Mouse (Mus musculus): ENCODE measurements around the gene Rxfp3.
A peak's percentile ranks its signal among the peaks of the same experiment; 100 is the strongest.
"Not testable (repeated sequence)": the region's sequence is repeated elsewhere in the genome, so short reads cannot be mapped to it uniquely, and the experiment has no call there.

Gene Rxfp3

DNA sequence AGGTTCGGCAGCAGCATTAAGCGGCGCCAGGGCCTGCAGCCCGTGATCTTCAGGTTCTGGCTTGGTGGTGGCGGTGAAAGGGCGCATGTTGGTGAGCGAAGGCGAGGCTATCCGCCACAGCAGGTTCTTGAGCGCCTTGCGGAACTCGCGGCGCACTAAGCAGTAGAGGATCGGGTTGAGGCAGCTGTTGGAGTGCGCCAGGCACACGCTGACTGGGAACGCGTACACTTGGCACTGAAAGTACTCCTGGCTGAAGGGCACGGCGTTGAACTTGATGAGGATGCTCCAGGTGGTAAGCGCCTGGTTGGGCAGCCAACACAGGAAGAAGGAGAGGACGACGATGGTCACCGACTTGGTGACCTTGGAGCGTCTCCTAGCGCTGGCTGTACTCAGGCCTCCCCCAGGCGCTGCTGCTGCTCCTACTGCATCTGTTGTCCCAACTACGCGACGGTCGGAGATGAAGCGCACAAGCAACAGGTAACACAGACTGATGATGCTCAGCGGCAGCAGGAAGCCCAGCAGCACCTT lies 1.8 kb downstream of the Rxfp3 start:
- peak; percentile 7 to 17 for DNase-seq (ENCODE audit: low spot score in 2 of 2)

DNA sequence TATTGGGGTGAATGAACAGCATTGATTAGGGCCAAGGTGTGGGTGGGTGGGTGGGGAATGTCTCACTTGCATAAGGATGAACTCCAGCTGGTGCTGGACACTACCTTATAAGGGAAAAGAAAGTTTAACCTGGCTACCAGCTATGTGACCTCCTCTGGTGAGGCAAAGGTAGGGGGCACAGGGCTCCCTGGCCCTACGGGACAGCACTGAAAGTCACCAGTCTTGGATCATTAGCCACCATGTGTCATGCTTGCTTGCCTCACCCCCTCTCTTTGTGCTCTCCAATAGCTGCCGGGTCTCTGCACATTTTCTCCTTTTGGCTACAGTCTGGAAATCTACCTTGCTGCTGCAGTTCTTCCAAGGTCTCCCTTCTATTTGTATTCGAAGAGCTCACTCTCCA lies 7.6 kb downstream of the Rxfp3 start:
- no peak for DNase-seq (ENCODE audit: low spot score in 2 of 2)

DNA sequence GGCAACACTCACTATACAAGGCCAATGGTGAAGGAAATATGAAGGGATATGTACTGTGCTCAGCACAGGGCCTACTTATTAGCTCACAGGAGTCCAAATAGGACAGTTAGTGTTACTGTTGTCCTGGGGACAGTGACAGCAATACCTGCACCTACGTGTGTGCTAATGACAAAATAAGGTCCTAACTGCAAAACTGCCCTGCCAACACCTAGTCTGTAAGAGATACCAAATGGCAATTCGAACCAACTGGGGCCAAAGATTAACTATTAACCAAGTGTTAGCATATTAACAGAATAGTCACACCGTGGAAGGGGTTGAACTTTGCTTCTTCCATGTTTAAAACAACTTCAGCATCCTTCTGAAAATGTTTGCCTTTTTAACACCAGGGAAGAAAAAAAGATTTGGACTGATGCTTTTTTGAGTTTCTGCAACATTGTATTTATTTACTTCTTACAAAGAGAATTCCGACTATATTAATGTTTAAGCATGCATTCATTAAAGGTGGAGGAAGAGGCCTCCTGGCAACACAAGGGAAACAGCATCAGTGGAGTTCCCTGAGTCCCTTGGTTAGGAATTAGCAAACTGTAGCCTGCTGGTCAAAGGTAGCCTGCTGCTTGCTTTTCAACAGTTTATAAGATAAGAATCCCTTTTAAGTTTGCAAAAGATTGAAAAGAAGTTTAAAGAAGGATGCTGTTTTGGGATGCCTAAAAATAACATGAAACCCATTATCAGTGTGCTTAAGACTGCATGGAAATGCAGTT lies 10.8 kb downstream of the Rxfp3 start:
- no peak for DNase-seq (ENCODE audit: low spot score in 2 of 2)

DNA sequence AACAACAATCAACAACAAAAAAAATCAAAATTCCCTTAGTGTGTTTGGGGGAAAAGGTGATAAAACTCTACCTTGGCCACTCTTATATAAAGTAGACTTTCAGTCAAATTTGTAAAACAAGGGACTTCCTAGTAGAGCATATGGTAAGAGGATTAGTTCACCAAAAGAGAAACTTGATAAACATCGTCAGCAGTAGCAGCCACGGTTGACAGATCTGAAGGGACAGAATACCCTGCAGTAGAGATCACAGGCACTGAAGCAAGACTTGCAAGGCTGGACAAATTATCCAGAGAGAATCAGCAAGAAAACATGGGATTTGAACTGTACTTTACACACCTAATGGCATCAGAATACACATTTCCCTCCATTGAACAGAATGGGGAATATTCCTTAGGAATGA lies 22.9 kb downstream of the Rxfp3 start:
- no peak for DNase-seq (ENCODE audit: low spot score in 2 of 2)

DNA sequence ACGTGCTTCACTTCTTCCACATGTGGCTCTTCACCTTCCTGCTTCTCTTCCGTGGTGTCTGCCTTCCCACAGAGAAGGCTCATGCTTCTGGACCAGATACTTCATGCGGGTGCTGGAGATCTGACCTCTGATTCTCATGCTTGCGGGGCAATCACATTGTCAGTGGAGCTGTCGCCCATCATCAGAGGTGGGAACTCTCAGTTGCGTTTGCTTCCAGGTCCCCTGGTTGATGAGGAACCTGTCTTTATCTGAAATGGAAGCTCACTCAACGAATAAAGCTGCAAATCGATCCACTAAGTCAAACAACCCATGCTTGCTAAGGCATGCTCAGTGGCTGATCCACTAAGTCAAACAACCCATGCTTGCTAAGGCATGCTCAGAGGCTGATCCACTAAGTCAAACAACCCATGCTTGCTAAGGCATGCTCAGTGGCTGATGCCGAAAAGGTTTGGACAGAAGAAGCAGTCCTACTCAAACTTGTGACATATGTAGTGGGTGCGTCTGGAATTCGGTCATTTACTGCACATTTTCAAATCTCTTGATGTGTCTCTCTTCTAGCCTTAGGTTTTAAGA lies 26.7 kb downstream of the Rxfp3 start:
- DNase-seq (ENCODE audit: low spot score in 2 of 2): no peak

DNA sequence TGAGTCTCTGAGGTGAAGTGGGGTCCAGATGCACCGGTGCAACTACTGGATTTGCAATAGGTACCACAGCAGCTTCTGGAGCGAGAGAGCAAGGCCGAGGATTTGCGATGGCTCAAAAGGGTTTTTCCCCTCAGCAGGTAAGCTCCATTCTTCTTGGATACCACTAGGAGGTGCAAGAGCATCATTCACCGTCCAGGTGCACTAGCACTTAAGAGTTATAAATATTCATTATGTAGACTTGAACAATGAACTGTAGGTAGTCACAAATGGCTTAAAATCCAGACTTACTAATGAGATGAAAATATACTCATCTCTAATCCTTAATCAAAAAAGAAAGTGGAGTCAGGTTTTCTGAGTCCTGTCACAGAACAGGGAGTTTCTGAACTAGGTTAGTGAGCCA lies 29.0 kb downstream of the Rxfp3 start:
- DNase-seq (ENCODE audit: low spot score in 2 of 2): peak in 1 of 2 experiments; percentile 22

DNA sequence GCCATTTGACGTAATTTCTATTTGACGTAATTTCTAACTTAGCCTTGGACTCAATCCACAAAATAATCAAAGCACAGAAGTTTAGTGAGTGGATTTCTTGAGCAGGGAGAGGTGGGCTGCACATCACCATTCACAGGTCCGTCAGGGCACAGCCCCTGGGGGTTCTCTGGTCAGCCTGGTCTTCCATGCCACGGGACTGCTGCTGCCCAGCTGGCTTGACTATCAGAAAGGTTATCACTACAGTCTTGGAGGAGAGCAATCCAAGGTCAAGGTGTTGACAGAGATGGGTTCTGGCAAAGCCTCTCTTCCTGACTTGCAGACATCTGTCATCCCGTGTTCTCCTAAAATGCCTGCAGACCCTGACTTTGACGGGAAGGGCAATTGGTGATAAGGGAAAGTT lies 33.1 kb downstream of the Rxfp3 start:
- DNase-seq (ENCODE audit: low spot score in 2 of 2): no peak

DNA sequence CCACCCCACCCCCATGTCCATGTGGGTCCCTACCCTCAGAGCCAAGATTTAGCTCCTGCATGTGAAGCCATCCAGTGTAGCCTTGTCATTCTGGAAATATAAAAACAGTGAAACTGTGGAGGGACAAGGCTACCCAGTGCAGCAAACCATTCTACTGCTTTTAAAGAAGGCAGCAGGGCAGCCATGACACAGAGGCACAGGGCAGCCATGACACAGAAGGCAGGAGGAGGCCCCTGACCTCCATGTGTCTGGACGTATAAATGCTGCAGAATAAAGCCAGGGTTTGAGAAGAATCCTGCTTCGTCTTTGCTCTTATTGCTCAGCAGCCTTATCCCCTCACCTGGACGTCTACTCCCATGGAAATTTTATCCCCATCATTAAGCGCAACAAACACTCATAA lies 34.0 kb downstream of the Rxfp3 start:
- DNase-seq (ENCODE audit: low spot score in 2 of 2): no peak

DNA sequence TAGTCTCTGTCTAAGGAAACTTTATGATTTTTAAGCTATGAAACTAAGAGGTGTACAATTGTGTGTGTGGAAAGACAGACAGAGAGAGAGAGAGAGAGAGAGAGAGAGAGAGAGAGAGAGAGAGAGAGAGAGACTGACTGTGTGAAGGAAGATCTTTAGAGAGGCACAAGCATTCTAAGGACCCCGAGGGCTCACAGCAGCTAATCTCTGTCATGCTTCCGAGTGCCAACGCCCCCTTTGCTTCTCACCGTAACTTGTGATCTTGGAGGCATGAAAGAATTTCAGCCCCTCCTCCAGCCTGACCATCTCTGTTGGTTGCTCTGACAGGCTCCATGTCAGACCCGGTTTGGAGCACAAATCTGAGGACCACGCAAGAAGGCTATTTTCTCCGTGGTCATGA lies 37.4 kb downstream of the Rxfp3 start, which contains the start of gene Slc45a2:
Slc45a2 (plus strand) TSS at position 301 of the 400 bp plus-strand sequence.
- no peak for DNase-seq (ENCODE audit: low spot score in 2 of 2)

DNA sequence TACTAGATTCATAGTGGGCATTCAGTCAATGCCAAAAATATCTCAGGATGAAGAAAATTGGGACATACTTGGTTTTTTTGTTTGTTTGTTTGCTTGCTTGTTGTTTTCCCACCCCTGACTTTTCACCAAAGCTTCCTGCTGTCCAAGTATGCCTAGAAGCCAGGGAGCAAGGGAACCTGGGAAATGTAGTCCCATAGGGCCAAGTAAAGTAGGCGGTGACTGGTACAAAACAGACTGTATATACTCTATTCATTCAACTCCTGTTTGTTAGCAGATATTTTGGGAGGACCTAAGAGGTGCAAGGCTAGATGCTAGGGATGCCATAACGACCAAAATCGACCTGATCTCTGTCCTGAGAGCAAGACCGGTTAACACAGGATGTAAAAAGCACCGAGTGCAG lies 38.0 kb downstream of the Rxfp3 start:
- no peak for DNase-seq (ENCODE audit: low spot score in 2 of 2)

DNA sequence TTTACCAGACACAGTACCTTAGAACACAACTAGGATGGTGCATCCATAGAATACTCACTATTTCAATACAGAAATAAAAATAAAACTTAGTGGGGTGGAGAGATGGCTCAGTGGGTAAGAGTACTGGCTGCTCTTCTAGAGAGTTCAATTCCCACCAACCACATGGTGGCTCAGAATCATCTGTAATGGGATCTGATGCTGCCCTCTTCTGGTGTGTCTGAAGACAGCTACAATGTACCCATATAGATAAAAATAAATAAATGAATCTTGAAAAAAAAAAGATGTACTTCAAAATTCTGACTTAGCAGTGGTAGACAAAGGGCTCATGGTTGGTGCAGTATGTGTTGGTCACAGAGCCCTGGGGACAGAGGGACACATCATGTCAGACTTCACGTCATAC lies 46.2 kb downstream of the Rxfp3 start:
- DNase-seq (ENCODE audit: low spot score in 2 of 2): peak in 1 of 2 experiments; percentile 12

DNA sequence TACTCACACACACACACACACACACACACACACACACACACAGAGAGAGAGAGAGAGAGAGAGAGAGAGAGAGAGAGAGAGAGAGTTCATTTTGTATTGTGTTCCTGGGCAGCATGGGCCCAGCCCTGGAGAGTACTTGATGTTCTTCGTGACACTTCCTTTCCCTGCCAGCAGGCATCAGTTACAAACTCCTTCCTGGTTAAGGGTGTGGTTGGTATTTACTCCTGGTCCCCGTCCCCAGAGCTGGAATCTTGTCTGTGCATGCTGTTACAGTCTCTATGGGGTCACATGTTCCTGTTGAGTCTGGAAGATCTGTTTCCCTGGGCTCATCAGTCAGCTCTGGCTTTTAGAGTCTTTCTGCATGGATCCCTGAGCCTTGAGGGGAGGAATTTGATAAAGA lies 47.4 kb downstream of the Rxfp3 start:
- no peak for DNase-seq (ENCODE audit: low spot score in 2 of 2)

DNA sequence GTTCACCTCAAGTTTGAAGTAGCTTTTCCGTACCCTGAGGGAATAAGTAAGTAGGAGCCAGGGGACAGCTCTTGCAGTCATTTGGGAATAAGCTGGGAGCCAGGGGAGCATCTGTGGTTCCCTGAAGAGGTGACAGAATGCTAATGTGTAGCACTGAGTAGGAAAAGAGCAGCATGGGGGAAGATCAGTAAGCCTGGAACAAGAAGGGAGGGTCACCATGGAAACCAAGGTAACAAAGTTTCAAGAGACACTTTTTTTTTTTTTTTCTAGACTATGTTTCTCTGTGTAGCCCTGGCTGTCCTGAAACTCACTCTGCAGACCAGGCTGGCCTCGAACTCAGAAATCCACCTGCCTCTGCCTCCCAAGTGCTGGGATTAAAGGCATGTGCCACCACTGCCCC lies 51.3 kb downstream of the Rxfp3 start:
- not testable (repeated sequence) for DNase-seq (ENCODE audit: low spot score in 2 of 2)

DNA sequence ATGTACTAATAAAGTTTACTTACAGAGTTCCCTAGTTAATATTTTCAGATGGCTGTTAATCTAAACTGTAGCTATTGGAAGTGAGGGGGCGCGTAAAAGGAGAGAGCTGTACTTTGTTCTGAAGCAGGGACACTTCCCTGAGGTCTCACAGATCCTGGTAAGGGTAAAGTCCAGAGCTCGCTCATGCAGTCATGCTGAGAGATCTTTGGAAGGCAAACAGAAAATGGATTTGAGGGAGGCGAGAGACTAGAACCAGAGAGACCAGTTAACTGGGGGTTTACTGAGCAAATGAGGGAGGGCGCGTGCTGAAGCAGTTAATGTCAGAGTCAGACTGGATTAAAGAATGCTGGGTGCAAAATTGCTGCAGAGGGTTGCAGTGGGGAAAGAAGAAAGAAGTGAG lies 52.0 kb downstream of the Rxfp3 start:
- no peak for DNase-seq (ENCODE audit: low spot score in 2 of 2)
